Mouse (Mus musculus) intestine, embryonic 16.5 days (tissue): ENCODE data around the gene Erlin1. TPM values are rescaled to one million over a fixed set of nuclear protein-coding genes. Genes with fewer than 3 reads are reported as not detected.

Source experiments
- ATAC-seq: fragments of 200-750 bp; cut with Nextera tagmentation; 2 replicates; pipeline ENCODE4 v1.8.0; 2017; ENCODE audit warnings: moderate TSS enrichment, moderate library complexity
- H3K27ac ChIP-seq: fragments of 300-500 bp; sonication (generic); 2 replicates; pipeline ENCODE4 v1.5.1; 2014; ENCODE audit warnings: mild to moderate bottlenecking, low read length
- H3K27me3 ChIP-seq: fragments of 300-500 bp; sonication (generic); replicated peaks from 2 replicates; pipeline ENCODE4 v1.6.1; 2014; ENCODE audit warnings: low read length, control low read depth, mixed read lengths; ENCODE audit not compliant: control insufficient read depth, insufficient read depth
- H3K36me3 ChIP-seq: fragments of 300-500 bp; sonication (generic); 2 replicates; pipeline ENCODE4 v1.6.1; 2014; ENCODE audit warnings: low read length, control low read depth; ENCODE audit not compliant: control insufficient read depth, insufficient read depth
- H3K4me1 ChIP-seq: fragments of 300-500 bp; sonication (generic); 2 replicates; pipeline ENCODE4 v1.6.1; 2014; ENCODE audit warnings: low read length, control low read depth, mixed read lengths; ENCODE audit not compliant: control insufficient read depth, insufficient read depth
- H3K4me2 ChIP-seq: fragments of 300-500 bp; sonication (generic); 2 replicates; pipeline ENCODE4 v1.6.1; 2014; ENCODE audit warnings: low read depth, low read length, control low read depth
- H3K4me3 ChIP-seq: fragments of 300-500 bp; sonication (generic); 2 replicates; pipeline ENCODE4 v1.5.1; 2014; ENCODE audit warnings: mild to moderate bottlenecking, low read length
- H3K9ac ChIP-seq: fragments of 300-500 bp; sonication (generic); 2 replicates; pipeline ENCODE4 v1.6.1; 2014; ENCODE audit warnings: low read depth, low read length
- H3K9me3 ChIP-seq: fragments of 300-500 bp; sonication (generic); 2 replicates; pipeline ENCODE4 v1.6.1; 2016; ENCODE audit warnings: low read length, control low read depth; ENCODE audit not compliant: control insufficient read depth
- WGBS: fragments of 180-500 bp; shearing (Covaris S2); extraction: QIAGEN DNeasy Blood & Tissue Kit; methylation state at CpG from one replicate; pipeline ENCODE4 v1.1.7; 2014; 5-methylcytosine and 5-hydroxymethylcytosine counted together
- polyA plus RNA-seq: library from polyadenylated mRNA; unstranded; fragments of >200 nt; fragmentation: Nextera tagmentation; extraction: Ambion mirVana; gene quantifications from 2 replicates; pipeline ENCODE4 v1.2.1, GENCODE M21; 2015

The Erlin1 gene
- 43.9 and 45.3 TPM in 2 replicates for polyA plus RNA-seq

DNA sequence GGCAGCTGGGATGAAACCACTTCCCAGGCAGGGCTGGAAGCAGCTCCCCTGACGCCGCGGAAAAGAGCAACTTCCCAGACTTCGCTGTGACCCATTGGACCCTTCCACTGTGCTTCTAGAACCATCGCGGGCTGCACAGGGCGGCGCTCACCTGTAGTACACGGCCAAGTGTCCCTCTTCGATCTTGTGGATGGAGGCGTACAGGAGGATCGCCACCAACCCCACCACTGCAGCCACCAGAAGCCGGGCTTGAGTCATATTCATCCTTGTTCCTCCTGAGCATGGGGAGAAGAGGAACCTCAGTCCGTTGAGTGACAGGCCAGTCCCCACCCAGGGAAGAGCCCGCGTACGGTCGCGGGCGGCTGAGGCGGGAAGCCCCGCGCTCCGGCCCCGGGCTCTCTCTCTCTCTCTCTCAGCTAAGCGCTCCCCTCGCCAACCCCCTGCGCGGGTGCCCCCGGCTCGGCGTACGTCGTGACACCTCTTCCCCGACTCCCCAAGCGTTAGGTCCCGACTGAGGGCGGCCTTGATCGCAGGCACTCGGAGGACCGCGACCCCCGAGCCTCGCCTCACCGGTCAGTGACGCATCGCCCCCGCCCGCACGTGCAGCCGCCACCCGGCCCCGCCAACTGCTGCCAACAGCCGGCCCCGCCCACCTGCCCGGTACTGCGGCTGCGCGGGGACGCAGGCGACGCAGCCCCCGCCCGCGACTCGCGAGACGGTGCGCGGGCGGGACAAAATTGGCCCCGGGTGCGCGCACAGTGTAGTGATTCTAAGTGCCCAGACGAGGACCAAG is at the start of gene Erlin1:
Gene Erlin1 (minus strand): TSS at position 665 of the 793 bp plus-strand sequence.
- H3K4me3 ChIP-seq, result peak within 1 kb of the TSS; percentile 67
- H3K27me3 ChIP-seq, result no peaks in the 10 kb centered on the region
- H3K9me3 ChIP-seq, result no peaks in the 10 kb centered on the region
- H3K4me2 ChIP-seq, result peak within 1 kb of the TSS; percentile 77
- ATAC-seq, result peak; percentile 91
- H3K36me3 ChIP-seq, result no peaks in the 10 kb centered on the region
- H3K9ac ChIP-seq, result peak within 1 kb of the TSS; percentile 86
- peak within 1 kb of the TSS; percentile 75 for H3K27ac ChIP-seq
- H3K4me1 ChIP-seq, result peaks cover 11% of the 10 kb centered on the region
- under 1% methylated on average over 68 of the region's 75 CpGs for WGBS

GRCm38 (mm10) chr19:44117793-44118192 is 48.2 kb upstream of the Erlin1 start:
- Histone ChIP-seq H3K36me3 (peaks cover 8% of the 10 kb centered on the region; the same call in 1 of the 2 replicates), H3K4me3 (no peak overlapping the region), H3K4me1 (no peaks in the 10 kb centered on the region), H3K4me2 (no peak overlapping the region), H3K9me3 (no peaks in the 10 kb centered on the region), H3K9ac (no peak overlapping the region), H3K27me3 (no peaks in the 10 kb centered on the region), H3K27ac (no peak overlapping the region)
- ATAC-seq, result no peak

DNA sequence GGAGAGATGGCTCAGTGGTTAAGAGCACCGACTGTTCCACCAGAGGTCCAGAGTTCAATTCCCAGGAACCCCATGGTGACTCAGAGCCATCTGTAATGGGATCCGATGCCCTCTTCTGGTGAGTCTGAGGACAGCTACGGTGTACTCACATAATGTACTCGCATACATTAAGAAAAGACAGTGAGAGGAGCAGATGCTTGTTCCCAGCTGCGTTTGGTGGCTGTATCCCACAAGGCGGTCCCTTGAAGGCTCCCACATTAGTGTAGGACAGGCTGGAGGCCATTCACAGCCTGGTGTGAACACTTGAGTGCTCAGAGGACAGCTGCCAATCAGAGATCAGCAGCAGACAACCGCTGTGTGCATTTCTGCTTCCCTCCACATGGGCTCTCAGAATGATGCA is 42.1 kb upstream of the Erlin1 start:
- Histone ChIP-seq H3K27ac (no peak overlapping the region), H3K4me3 (no peak overlapping the region), H3K4me1 (0 out of 2 replicates have a peak, but pooled peaks cover 3% of the 10 kb centered on the region), H3K36me3 (0 out of 2 replicates have a peak, but pooled peaks cover 7% of the 10 kb centered on the region), H3K9me3 (no peaks in the 10 kb centered on the region), H3K4me2 (no peak overlapping the region), H3K9ac (no peak overlapping the region), H3K27me3 (no peaks in the 10 kb centered on the region)
- no peak for ATAC-seq
- WGBS, result 65% methylated on average over 7 of the region's 7 CpGs

DNA sequence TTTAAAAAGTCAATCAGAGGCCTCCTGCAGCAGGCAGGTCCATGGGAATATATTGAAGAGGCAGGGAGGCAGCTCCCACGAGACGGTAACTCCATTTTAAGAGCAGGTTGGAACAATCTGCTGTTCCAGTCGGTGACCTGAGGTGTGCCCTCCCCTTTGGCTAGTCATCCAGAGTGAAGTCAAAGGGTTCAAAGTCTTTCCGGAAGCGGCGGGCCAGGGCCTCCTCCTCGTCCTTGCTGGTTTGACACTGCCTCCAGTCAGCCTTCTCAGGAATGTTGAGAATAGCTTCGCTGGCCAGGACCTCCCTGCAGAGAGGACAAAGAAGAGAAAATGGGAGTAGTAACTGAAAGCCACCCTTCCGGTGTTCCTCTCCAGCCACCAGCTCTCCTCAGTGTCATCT is 40.8 kb upstream of the Erlin1 start:
- 0 out of 2 replicates have a peak, but pooled peaks have one; percentile 28 for ATAC-seq
- Histone ChIP-seq H3K36me3 (0 out of 2 replicates have a peak, but pooled peaks cover 7% of the 10 kb centered on the region), H3K27ac (peak overlapping the region; percentile 38), H3K4me2 (no peak overlapping the region), H3K27me3 (no peaks in the 10 kb centered on the region), H3K4me1 (peaks cover 9% of the 10 kb centered on the region; the same call in 1 of the 2 replicates), H3K4me3 (no peak overlapping the region), H3K9ac (no peak overlapping the region), H3K9me3 (no peaks in the 10 kb centered on the region)
- WGBS, result 81% methylated on average over 9 of the region's 9 CpGs

DNA sequence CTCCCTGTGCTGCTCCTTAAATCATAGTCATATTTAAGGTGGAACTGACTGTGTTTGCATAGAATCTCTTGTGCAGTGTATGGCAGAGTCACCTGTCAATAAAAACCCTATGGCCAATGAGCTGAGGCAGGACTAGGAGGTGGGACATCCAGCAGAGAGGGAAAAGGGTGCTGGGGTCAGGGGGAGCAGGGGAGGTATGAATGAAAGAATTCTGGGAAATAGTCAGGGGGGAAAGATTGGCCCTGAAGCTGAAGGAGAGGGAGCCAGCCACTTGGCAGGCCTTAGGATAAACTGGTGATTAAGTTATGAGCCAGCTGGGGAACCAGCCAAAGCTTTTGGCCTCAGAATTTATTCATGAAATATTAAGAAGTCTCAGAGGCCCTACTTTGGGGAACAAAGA is 39.4 kb upstream of the Erlin1 start:
- H3K9ac ChIP-seq, result no peak overlapping the region
- H3K36me3 ChIP-seq, result 0 out of 2 replicates have a peak, but pooled peaks cover 6% of the 10 kb centered on the region
- no peaks in the 10 kb centered on the region for H3K27me3 ChIP-seq
- no peak overlapping the region for H3K4me2 ChIP-seq
- no peak overlapping the region for H3K27ac ChIP-seq
- H3K4me3 ChIP-seq, result no peak overlapping the region
- H3K4me1 ChIP-seq, result peaks cover 9% of the 10 kb centered on the region; the same call in 1 of the 2 replicates
- H3K9me3 ChIP-seq, result no peaks in the 10 kb centered on the region
- no peak for ATAC-seq

DNA sequence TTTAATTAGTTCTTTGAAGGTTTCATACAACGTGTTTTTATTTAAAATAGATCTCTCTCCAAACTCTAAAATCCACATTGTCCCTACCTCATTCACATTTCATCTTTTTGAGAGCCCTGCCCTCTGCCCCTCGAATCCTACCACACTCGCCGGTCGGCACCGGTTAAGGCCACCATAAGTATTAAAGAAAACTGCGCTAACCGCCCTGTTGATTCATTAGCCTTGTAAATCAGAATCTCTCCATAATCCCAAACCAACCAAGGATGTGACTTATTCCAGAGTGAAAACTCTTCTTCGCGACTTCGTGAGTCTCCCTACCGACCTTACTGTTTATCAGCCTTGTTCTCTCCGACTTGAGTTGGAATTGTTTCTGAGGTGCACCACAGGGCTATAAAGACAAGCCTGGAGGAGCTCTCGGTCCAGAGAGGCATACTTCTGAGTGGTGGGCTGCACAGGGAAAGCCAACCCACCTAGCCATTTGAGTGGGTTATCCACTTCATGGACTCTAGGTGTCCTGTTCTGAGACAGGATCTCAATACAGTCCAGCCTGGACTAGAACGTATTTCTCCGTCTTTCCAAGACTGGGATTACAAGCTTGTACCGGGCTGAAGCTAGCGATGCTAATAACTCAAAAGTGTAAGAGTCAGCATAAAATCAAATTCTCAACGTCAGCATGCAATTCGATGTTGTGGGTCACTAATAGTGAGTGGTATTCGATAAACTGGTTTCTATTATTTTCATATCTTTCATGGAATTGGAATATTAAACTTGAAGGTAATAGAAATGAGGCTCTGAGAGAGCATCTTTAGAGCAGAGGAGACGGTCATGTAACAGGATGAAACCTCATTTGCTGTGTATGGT is 38.3 kb upstream of the Erlin1 start:
- WGBS, result 27% methylated on average over 22 of the region's 22 CpGs
- Histone ChIP-seq H3K4me2 (peak overlapping the region; percentile 83), H3K27me3 (no peaks in the 10 kb centered on the region), H3K9ac (peak overlapping the region; percentile 68), H3K36me3 (0 out of 2 replicates have a peak, but pooled peaks cover 6% of the 10 kb centered on the region), H3K4me1 (peaks cover 9% of the 10 kb centered on the region; the same call in 1 of the 2 replicates), H3K9me3 (no peaks in the 10 kb centered on the region), H3K27ac (no peak overlapping the region), H3K4me3 (peak overlapping the region; percentile 95)
- ATAC-seq, result peak; percentile 39; the same call in 1 of the 2 replicates

GRCm38 (mm10) chr19:44106831-44107660 is 37.5 kb upstream of the Erlin1 start, which contains the start of gene Chuk:
Gene Chuk (minus strand): TSS chr19:44107480.
- Histone ChIP-seq H3K36me3 (0 out of 2 replicates have a peak, but pooled peaks cover 3% of the 10 kb centered on the region), H3K4me2 (peak within 1 kb of the TSS; percentile 88), H3K9me3 (no peaks in the 10 kb centered on the region), H3K4me1 (peaks cover 9% of the 10 kb centered on the region; the same call in 1 of the 2 replicates), H3K9ac (peak within 1 kb of the TSS; percentile 97), H3K4me3 (peak within 1 kb of the TSS; percentile 95), H3K27ac (peak within 1 kb of the TSS; percentile 45), H3K27me3 (no peaks in the 10 kb centered on the region)
- 1% methylated on average over 67 of the region's 67 CpGs for WGBS
- ATAC-seq, result peak; percentile 98

GRCm38 (mm10) chr19:44104393-44104792 is 34.8 kb upstream of the Erlin1 start:
- no peak overlapping the region for H3K4me3 ChIP-seq
- no peak overlapping the region for H3K27ac ChIP-seq
- H3K36me3 ChIP-seq, result no peaks in the 10 kb centered on the region
- H3K9ac ChIP-seq, result no peak overlapping the region
- H3K4me2 ChIP-seq, result no peak overlapping the region
- WGBS, result 94% methylated on average over 1 of the region's 1 CpGs
- ATAC-seq, result no peak
- no peaks in the 10 kb centered on the region for H3K27me3 ChIP-seq
- peaks cover 9% of the 10 kb centered on the region; the same call in 1 of the 2 replicates for H3K4me1 ChIP-seq
- H3K9me3 ChIP-seq, result no peaks in the 10 kb centered on the region
